Mouse (Mus musculus) bone marrow macrophage, adult 2 months (primary cell): ENCODE results near the gene Fam189a2.

Experiments used
- CTCF ChIP-seq: IDR thresholded peaks from 2 replicates; pipeline ENCODE4 v1.5.1; 2012; ENCODE audit warnings: low read depth, mild to moderate bottlenecking, low read length, moderate library complexity
- POLR2A ChIP-seq: IDR thresholded peaks from 2 replicates; pipeline ENCODE4 v1.6.1; 2012; ENCODE audit warnings: mild to moderate bottlenecking, low read depth, low read length, borderline replicate concordance

DNA sequence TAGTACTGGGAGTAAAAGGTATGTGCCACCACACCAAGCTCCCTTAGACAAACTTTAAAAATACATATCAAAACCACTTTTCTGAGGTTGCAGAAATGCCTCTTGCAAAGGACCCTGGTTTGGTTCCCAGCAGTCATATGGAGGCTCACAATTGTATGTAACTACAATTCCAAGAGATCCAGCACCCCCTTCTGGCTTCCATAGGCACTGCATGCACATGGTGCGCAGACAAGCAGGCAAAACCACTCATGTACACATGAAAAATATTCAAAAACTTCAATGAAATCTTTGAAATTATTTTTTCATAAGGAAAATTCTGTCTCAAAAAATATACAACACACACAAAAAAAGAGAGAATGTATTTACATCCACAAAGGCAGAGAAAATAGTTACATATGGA is 26.1 kb upstream of the Fam189a2 start:
- TF ChIP-seq POLR2A (no peak), CTCF (no peak)
